ENCODE assay signal across 22 mouse cellular contexts in the genomic region with DNA sequence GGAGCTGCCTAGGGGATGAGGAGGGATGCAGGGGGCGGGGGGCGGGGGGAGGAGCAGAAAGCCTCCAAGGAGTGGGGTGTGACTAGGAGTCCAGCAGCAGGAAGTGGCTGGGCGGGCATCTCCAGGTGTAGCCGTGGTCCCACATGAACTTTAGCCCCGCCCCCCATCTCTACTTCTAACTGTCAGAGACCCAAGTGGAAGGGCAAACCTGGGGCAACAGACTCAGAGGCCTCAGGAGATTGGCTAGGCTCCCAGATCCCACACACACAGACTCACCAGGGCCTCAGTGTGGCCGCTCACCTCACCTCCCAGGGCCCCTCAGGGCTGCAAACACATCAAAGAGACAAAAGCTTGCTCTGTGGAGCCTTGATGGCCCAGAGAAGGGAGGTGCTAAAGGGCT. TPM values are rescaled to one million over a fixed set of nuclear protein-coding genes. Genes with fewer than 3 reads are reported as not detected.
DNase-seq lines count a peak whose midpoint lies in the region; ATAC-seq and TF ChIP-seq lines count a peak whose summit lies in the region.
"Had no signal": no experiment of that assay in that cellular context is flagged by ENCODE, and none has a peak within 500 bp of the region (broad histone marks: within the 10 kb centered on the region; RNA-seq: fewer than 3 reads in every experiment).

No protein-coding gene starts in this region.

- 48% methylated on average over 6 of the region's 6 CpGs for WGBS in kidney, embryonic 14.5 days
- 73% methylated on average over 6 of the region's 6 CpGs for WGBS in liver, postnatal 0 days (ENCODE audit: insufficient replicate concordance)

- H3K4me2 ChIP-seq in kidney, embryonic 14.5 days (replicated peaks; ENCODE audit: low read depth, low read length): no peak overlapping the region
- H3K4me2 ChIP-seq in liver, postnatal 0 days (ENCODE audit: low read depth, low read length): no peak overlapping the region
- H3K4me2 ChIP-seq: embryonic facial prominence, embryonic 12.5 days; forebrain, embryonic 12.5 days; heart, embryonic 13.5 days; hindbrain, embryonic 13.5 days; intestine, embryonic 15.5 days had no signal

- peaks cover 43% of the 10 kb centered on the region for H3K36me3 ChIP-seq in kidney, embryonic 14.5 days (ENCODE audit: control insufficient read depth, insufficient read depth, low read length)
- peaks cover 13% of the 10 kb centered on the region for H3K36me3 ChIP-seq in liver, postnatal 0 days (replicated peaks; ENCODE audit: insufficient read depth, low read length)

- no peak overlapping the region for H3K27ac ChIP-seq in kidney, embryonic 14.5 days (ENCODE audit: low read depth, low read length)
- no peak overlapping the region for H3K27ac ChIP-seq in liver, postnatal 0 days (ENCODE audit: low read depth)
- H3K27ac ChIP-seq: embryonic facial prominence, embryonic 12.5 days; heart, embryonic 13.5 days; hindbrain, embryonic 13.5 days; intestine, embryonic 15.5 days had no signal

- H3K9ac ChIP-seq in kidney, embryonic 14.5 days (ENCODE audit: low read depth, low read length): no peak overlapping the region
- H3K9ac ChIP-seq in liver, postnatal 0 days (replicated peaks): no peak overlapping the region
- H3K9ac ChIP-seq: embryonic facial prominence, embryonic 12.5 days; forebrain, embryonic 12.5 days; heart, embryonic 13.5 days; hindbrain, embryonic 13.5 days; intestine, embryonic 15.5 days had no signal

- no peak for DNase-seq in kidney, postnatal 4 days
- DNase-seq in A20 (ENCODE audit: low read depth, low spot score): peak; percentile 68
- DNase-seq in NIH3T3 (ENCODE audit: low read depth): peak; percentile 36
- peak; percentile 36 for DNase-seq in thymus, postnatal 25 days
- no peak for DNase-seq in liver, postnatal 0 days
- no peak for DNase-seq in cerebellum, postnatal 14 days
- DNase-seq: adrenal gland, postnatal 25 days; cerebellum, adult 2 months; cerebellum, postnatal 25 days; gastrocnemius, postnatal 25 days; heart, postnatal 10 days; heart, postnatal 4 days had no signal

- H3K9me3 ChIP-seq in kidney, embryonic 14.5 days (ENCODE audit: control insufficient read depth, low read length): no peaks in the 10 kb centered on the region
- no peaks in the 10 kb centered on the region for H3K9me3 ChIP-seq in liver, postnatal 0 days (ENCODE audit: low read length)
- H3K9me3 ChIP-seq: embryonic facial prominence, embryonic 12.5 days; forebrain, embryonic 12.5 days; G1E; heart, embryonic 13.5 days; hindbrain, embryonic 13.5 days; intestine, embryonic 15.5 days had no signal

- TF ChIP-seq CTCF in liver, postnatal 0 days (IDR thresholded peaks at IDR 0.05; ENCODE audit: low read depth): no peak

- peak; percentile 37; the same call in 1 of the 2 replicates for ATAC-seq in kidney, embryonic 14.5 days (ENCODE audit: low FRiP score, low TSS enrichment)
- ATAC-seq in liver, postnatal 0 days: no peak
- ATAC-seq: activated CD4-positive, CD25-positive, alpha-beta regulatory T cell, adult 4 months; CD4-positive, CD25-positive, alpha-beta regulatory T cell, adult 4 months; intestine, embryonic 15.5 days had no signal

- no peaks in the 10 kb centered on the region for H3K27me3 ChIP-seq in kidney, embryonic 14.5 days (ENCODE audit: control insufficient read depth, insufficient read depth, low read length)
- no peaks in the 10 kb centered on the region for H3K27me3 ChIP-seq in liver, postnatal 0 days (ENCODE audit: insufficient read depth, low read length)
- H3K27me3 ChIP-seq: embryonic facial prominence, embryonic 12.5 days; forebrain, embryonic 12.5 days; hindbrain, embryonic 13.5 days; intestine, embryonic 15.5 days had no signal

- H3K4me3 ChIP-seq in kidney, embryonic 14.5 days (ENCODE audit: low read length): no peak overlapping the region
- no peak overlapping the region for H3K4me3 ChIP-seq in liver, postnatal 0 days (ENCODE audit: low read depth, low read length)
- H3K4me3 ChIP-seq: embryonic facial prominence, embryonic 12.5 days; forebrain, embryonic 12.5 days; heart, embryonic 13.5 days; hindbrain, embryonic 13.5 days; intestine, embryonic 15.5 days had no signal

- TF ChIP-seq EP300 in liver, postnatal 0 days (IDR thresholded peaks at IDR 0.05; ENCODE audit: low read depth): no peak

- H3K4me1 ChIP-seq in kidney, embryonic 14.5 days (ENCODE audit: control insufficient read depth, insufficient read depth, low read length): no peaks in the 10 kb centered on the region
- H3K4me1 ChIP-seq in liver, postnatal 0 days (ENCODE audit: insufficient read depth): no peaks in the 10 kb centered on the region
- H3K4me1 ChIP-seq: embryonic facial prominence, embryonic 12.5 days; forebrain, embryonic 12.5 days; heart, embryonic 13.5 days; intestine, embryonic 15.5 days had no signal

RNA-seq across cellular contexts. Expression of gene Meis3, which starts 21.7 kb away (rescaled TPM):
- polyA plus RNA-seq in kidney, embryonic 14.5 days (2014; fragmentation: Nextera tagmentation; extraction: Ambion mirVana): 26.1 and 28.0 TPM in 2 replicates
- polyA plus RNA-seq in liver, postnatal 0 days (2015; fragmentation: Nextera tagmentation; extraction: Ambion mirVana): 1.9 and 2.0 TPM in 2 replicates

RNA-seq across cellular contexts. Expression of gene Dhx34, which starts 25.2 kb away (rescaled TPM):
- polyA plus RNA-seq in kidney, embryonic 14.5 days (2014; fragmentation: Nextera tagmentation; extraction: Ambion mirVana): 8.5 and 13.0 TPM in 2 replicates
- 3.6 and 3.9 TPM in 2 replicates for polyA plus RNA-seq in liver, postnatal 0 days (2015; fragmentation: Nextera tagmentation; extraction: Ambion mirVana)

RNA-seq across cellular contexts. Expression of gene C5ar2, which starts 47.3 kb away (rescaled TPM):
- 0.05 and 0.09 TPM in 2 replicates for polyA plus RNA-seq in kidney, embryonic 14.5 days (2014; fragmentation: Nextera tagmentation; extraction: Ambion mirVana)
- polyA plus RNA-seq in liver, postnatal 0 days (2015; fragmentation: Nextera tagmentation; extraction: Ambion mirVana): 0.92 and 1.2 TPM in 2 replicates
- polyA plus RNA-seq: activated CD4-positive, CD25-positive, alpha-beta regulatory T cell, adult 4 months; embryonic facial prominence, embryonic 12.5 days; forebrain, embryonic 12.5 days; forebrain, embryonic 16.5 days had no signal

Comparison
In these comparisons a context has a peak if more than half of its experiments do, and no peak if none do; other contexts are left out.
1. DNase-seq: peak in A20 (single experiment), NIH3T3 (single experiment) and thymus, postnatal 25 days (single experiment); none in kidney, postnatal 4 days (0 of 2), liver, postnatal 0 days (single experiment) and cerebellum, postnatal 14 days (0 of 2).